Mouse (Mus musculus): ENCODE results near the gene Eloa. TPM values are rescaled to one million over a fixed set of nuclear protein-coding genes. Genes with fewer than 3 reads are reported as not detected.

Gene Eloa
- polyA plus RNA-seq, 1 experiment = 4.5 TPM

DNA sequence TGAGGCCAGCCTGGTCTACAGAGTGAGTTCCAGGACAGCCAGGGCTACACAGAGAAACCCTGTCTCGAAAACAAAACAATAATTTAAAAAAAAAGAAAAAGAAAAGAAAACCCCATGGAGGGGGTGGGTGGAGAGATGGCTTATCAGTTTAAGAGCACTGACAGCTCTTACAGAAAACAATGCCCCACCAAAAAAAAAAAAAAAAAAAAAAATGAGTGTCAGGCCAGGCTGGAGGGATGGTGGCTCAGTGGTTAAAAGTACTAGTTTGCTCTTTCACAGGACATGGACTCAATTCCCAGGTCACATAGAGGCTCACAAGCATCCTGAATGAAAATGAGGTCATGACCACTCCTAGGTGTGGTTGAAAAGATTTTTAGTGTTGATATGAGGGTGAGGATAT lies 11.7 kb upstream of the Eloa start:
- Histone ChIP-seq H3K27me3 (replicated peaks) (no peaks in the 10 kb centered on the region), H3K4me1 (peaks cover 68% of the 10 kb centered on the region), H3K9me3 (0 out of 2 replicates have a peak, but pooled peaks cover 3% of the 10 kb centered on the region), H3K4me3 (replicated peaks) (no peak overlapping the region), H3K36me3 (replicated peaks; ENCODE audit: low read length) (peaks cover 7% of the 10 kb centered on the region)
- no peak for TF ChIP-seq FLI1 (IDR thresholded peaks at IDR 0.05; ENCODE audit: low read length)
- no peak for TF ChIP-seq GATA1 (IDR thresholded peaks at IDR 0.05; ENCODE audit: borderline replicate concordance, low read length)

DNA sequence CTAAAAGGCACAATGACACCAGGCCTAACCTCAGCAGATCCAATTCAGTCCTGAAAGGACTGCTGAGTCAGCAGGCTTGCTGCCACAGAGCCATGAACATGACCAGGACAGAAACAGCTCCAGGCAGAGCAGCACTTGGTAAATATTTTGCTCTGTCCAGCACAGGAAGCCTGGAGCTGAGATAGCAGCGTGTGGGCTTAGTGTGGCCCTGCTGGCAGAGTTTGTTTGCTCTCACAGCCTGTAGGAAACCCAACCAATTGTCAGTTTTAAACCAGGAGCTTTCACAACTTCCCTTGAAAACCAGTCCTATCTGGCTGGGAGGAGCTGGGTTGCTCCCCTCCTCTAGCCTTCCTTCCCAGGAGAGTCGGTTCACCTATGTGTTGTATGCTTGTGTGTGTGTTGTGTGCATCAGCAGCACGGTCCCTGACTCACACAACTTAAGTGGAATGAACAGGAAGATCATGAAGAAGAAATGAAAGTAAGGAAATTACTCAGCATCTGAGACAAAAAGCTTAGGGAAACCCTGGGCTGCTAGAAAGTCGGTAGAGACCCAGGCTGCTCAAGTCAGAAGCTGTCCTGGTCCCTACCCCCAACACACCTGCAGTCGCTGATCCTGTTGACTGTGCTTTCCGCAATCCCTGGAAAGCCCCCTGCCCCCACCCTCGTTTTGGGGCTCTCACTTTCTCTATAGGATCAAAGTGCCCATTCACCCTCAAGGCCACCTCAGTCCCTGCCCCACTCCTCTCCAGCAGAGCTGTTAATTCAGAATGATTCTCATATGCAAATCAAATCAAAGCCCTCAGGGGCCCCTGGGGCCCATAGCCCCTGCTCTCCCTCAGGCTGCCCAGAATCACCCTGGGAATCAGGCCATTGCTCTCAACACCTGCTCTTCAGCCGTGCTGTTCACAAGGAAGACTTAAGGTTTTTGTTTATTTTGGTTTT lies 9.7 kb upstream of the Eloa start:
- Histone ChIP-seq H3K27me3 (replicated peaks) (no peaks in the 10 kb centered on the region), H3K9me3 (0 out of 2 replicates have a peak, but pooled peaks cover 3% of the 10 kb centered on the region), H3K36me3 (replicated peaks; ENCODE audit: low read length) (peaks cover 5% of the 10 kb centered on the region), H3K4me3 (replicated peaks) (peak overlapping the region; percentile 88), H3K4me1 (peaks cover 87% of the 10 kb centered on the region)
- TF ChIP-seq GATA1 (IDR thresholded peaks at IDR 0.05; ENCODE audit: borderline replicate concordance, low read length) = peak; percentile 90
- peak; percentile 22; the same call in 1 of the 2 replicates for TF ChIP-seq FLI1 (IDR thresholded peaks at IDR 0.05; ENCODE audit: low read length)

DNA sequence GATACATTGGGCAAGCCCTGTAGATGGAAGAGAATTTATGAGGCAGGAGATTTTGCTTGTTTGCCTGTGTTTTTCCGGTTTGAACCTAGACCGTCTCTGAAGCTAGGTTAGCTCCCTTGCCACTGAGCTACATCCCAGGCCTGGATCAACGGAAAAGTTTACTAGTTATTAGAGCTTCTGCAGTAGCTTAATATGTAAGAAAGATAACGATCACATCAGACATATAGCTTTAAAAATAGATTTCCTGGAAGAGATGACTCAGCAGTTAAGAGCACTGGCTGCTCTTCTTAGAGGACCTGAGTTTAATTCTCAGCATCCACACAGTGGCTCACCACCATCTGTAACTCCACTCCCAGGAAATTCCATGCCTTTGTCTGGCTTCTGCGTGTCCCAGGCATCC lies 7.1 kb upstream of the Eloa start:
- H3K9me3 ChIP-seq = no peaks in the 10 kb centered on the region
- H3K4me3 ChIP-seq (replicated peaks) = peak overlapping the region; percentile 84
- peaks cover 83% of the 10 kb centered on the region for H3K4me1 ChIP-seq
- H3K36me3 ChIP-seq (replicated peaks; ENCODE audit: low read length) = peaks cover 3% of the 10 kb centered on the region
- TF ChIP-seq FLI1 (IDR thresholded peaks at IDR 0.05; ENCODE audit: low read length) (no peak), GATA1 (IDR thresholded peaks at IDR 0.05; ENCODE audit: borderline replicate concordance, low read length) (no peak)
- no peaks in the 10 kb centered on the region for H3K27me3 ChIP-seq (replicated peaks)

DNA sequence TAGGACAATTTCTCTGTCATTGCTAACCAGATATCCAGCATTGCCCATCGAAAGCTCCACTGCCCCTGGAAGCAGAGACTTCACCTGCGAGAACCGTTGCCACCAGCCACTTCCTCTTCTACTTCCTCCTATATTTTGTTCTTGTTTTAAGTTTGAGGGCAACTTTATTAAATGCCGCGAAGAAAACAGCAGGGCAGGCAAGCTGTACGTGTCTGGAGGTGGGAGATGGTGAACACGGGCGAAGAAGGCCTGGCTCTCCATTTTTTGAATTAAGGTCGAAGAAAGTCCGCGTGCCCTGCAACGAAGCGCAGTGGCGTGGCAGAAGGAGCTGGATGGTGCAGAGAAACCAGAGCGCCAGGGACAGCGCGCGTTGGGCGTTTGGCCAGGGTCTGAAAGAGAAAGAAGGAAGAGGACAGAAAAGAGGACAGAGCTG lies 6.6 kb upstream of the Eloa start:
- TF ChIP-seq GATA1 (IDR thresholded peaks at IDR 0.05; ENCODE audit: borderline replicate concordance, low read length) = no peak
- no peak for TF ChIP-seq FLI1 (IDR thresholded peaks at IDR 0.05; ENCODE audit: low read length)
- H3K4me3 ChIP-seq (replicated peaks) = peak overlapping the region; percentile 84

GRCm38 (mm10) chr4:136027416-136028131 lies 6.0 kb upstream of the Eloa start:
- Histone ChIP-seq H3K9me3 (no peaks in the 10 kb centered on the region), H3K36me3 (replicated peaks; ENCODE audit: low read length) (peaks cover 3% of the 10 kb centered on the region), H3K4me1 (peaks cover 77% of the 10 kb centered on the region), H3K4me3 (replicated peaks) (peak overlapping the region; percentile 84), H3K27me3 (replicated peaks) (no peaks in the 10 kb centered on the region)
- no peak for TF ChIP-seq FLI1 (IDR thresholded peaks at IDR 0.05; ENCODE audit: low read length)
- no peak for TF ChIP-seq GATA1 (IDR thresholded peaks at IDR 0.05; ENCODE audit: borderline replicate concordance, low read length)

More for the DNA sequence above, 6.6 kb upstream of the Eloa start:
- Histone ChIP-seq H3K36me3 (replicated peaks; ENCODE audit: low read length) (peaks cover 3% of the 10 kb centered on the region), H3K27me3 (replicated peaks) (no peaks in the 10 kb centered on the region), H3K4me1 (peaks cover 80% of the 10 kb centered on the region), H3K9me3 (no peaks in the 10 kb centered on the region)

DNA sequence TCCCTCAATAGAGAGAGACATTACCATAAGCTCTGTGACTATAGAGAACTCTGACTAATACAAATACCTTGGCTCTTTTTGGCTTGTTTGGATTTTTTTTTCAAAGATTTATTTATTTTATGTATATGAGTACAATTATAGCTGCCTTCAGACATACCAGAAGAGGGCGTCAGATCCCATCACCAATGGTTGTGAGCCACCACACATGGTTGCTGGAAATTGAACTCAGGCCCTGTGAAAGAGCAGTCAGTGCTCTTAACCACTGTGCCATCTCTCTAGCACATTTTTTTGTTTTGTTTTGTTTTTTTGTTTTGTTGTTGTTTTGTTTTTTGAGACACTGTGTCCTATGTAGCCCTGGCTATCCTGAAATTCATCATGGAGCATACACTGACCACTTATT lies 3.8 kb upstream of the Eloa start:
- peaks cover 56% of the 10 kb centered on the region for H3K4me1 ChIP-seq
- TF ChIP-seq GATA1 (IDR thresholded peaks at IDR 0.05; ENCODE audit: borderline replicate concordance, low read length) (no peak), FLI1 (IDR thresholded peaks at IDR 0.05; ENCODE audit: low read length) (no peak)
- H3K27me3 ChIP-seq (replicated peaks) = no peaks in the 10 kb centered on the region
- peaks cover 3% of the 10 kb centered on the region for H3K36me3 ChIP-seq (replicated peaks; ENCODE audit: low read length)
- H3K9me3 ChIP-seq = no peaks in the 10 kb centered on the region
- H3K4me3 ChIP-seq (replicated peaks) = no peak overlapping the region

DNA sequence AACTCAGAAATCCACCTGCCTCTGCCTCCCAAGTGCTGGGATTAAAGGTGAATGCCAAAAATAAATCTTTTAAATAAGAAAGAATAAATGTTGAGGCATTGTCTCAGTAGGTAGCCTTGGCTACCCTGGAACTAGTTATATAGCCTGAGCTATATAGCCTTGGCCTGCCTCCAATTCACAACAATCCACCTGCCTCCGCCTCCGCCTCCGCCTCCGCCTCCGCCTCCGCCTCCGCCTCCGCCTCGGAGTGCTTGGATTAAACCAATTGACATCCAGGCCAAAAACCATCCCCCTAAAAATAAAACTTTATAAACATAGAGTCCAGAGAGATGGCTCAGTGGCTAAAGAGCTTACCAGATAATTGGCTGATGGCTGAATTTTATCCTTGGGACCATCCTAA lies 1.4 kb upstream of the Eloa start:
- Histone ChIP-seq H3K9me3 (no peaks in the 10 kb centered on the region), H3K4me1 (peaks cover 48% of the 10 kb centered on the region), H3K27me3 (replicated peaks) (no peaks in the 10 kb centered on the region), H3K4me3 (replicated peaks) (no peak overlapping the region), H3K36me3 (replicated peaks; ENCODE audit: low read length) (peaks cover 17% of the 10 kb centered on the region)
- no peak for TF ChIP-seq FLI1 (IDR thresholded peaks at IDR 0.05; ENCODE audit: low read length)
- no peak for TF ChIP-seq GATA1 (IDR thresholded peaks at IDR 0.05; ENCODE audit: borderline replicate concordance, low read length)

DNA sequence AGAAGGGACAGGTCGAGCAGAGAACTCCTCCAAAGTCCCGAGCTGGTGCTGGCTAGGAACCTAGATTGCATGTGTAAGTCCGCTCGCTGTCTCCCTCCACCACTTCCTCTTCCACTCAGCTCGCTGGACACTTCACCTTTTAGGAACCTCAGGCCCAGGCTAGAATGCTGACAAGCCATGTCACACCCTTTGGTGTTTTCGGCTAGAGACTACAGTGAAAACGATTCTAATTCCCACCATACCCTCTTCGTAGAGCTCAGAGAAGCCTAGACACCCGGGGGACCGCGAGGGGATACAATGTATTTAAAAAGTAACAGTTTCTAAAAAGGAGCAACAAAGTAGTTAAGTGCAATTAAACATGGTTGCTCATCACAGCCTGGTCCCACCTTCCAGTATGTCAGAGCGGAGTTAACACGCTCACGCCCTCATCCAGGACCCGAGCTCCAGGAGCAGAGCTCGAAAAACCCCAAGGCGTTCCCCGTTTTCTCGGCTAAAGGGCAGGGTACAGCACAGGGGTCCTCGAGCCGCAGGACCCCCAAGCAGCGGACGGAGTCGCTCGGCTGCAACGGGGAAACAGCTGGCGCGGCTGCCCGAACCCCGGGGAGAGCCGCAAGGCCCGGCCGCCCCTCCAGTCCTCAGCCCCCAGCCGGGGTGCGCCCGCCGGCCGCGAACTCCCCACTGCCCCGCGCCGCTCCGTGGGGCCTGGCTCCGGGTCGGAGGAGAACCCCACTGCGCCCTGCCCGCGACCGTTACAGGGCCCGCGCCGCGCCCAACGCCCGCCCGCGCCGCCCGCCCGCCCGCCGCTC lies 617 bp downstream of the Eloa start:
- Histone ChIP-seq H3K4me1 (peaks cover 42% of the 10 kb centered on the region), H3K4me3 (replicated peaks) (peak overlapping the region; percentile 96), H3K36me3 (replicated peaks; ENCODE audit: low read length) (peaks cover 21% of the 10 kb centered on the region), H3K27me3 (replicated peaks) (no peaks in the 10 kb centered on the region), H3K9me3 (no peaks in the 10 kb centered on the region)
- TF ChIP-seq FLI1 (IDR thresholded peaks at IDR 0.05; ENCODE audit: low read length) = no peak
- TF ChIP-seq GATA1 (IDR thresholded peaks at IDR 0.05; ENCODE audit: borderline replicate concordance, low read length) = no peak

DNA sequence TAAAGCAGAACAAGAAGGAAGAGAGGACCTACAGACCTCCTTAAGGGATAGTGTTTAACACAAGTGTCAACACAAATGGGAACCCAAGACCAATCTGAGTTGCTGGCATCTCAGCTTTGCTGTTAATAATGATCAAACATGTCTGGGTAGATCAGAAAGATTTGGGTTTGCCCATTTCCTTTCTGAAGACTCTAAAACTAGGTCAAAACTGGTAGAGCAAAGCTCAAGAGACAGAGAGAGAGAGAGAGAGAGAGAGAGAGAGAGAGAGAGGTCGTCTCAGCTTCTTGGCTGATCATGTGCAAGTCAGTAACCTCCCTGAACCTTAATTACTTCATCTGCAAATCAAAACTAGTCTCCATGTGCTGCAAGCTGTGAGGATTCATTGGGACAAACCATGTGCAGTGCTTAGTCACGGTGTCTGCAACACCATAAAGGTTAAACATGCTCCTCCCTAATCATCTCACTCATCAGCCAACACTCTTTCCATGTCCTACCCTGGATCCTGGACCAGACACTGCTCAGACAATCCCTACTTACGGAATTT lies 5.4 kb downstream of the Eloa start:
- no peaks in the 10 kb centered on the region for H3K9me3 ChIP-seq
- peak overlapping the region; percentile 69 for H3K4me3 ChIP-seq (replicated peaks)
- TF ChIP-seq FLI1 (IDR thresholded peaks at IDR 0.05; ENCODE audit: low read length) = no peak
- TF ChIP-seq GATA1 (IDR thresholded peaks at IDR 0.05; ENCODE audit: borderline replicate concordance, low read length) = no peak
- H3K4me1 ChIP-seq = peaks cover 45% of the 10 kb centered on the region
- no peaks in the 10 kb centered on the region for H3K27me3 ChIP-seq (replicated peaks)
- peaks cover 64% of the 10 kb centered on the region for H3K36me3 ChIP-seq (replicated peaks; ENCODE audit: low read length)

Measured in megakaryocyte, embryonic 14.5 days (primary cell).